Mouse (Mus musculus) adrenal gland, postnatal 14 days (tissue): ENCODE measurements around the gene Asxl1. TPM values are rescaled to one million over a fixed set of nuclear protein-coding genes. Genes with fewer than 3 reads are reported as not detected.

ENCODE experiments used
- DNase-seq: peaks from one replicate; pipeline ENCODE4 v3.0.0; 2021; ENCODE audit warnings: mixed read lengths
- long read RNA-seq, 2 experiments: library from polyadenylated mRNA; stranded (forward); transcript quantifications; one replicate each; pipeline ENCODE4 v2.0.0; 2021
- total RNA-seq: library from RNA; stranded (reverse); gene quantifications from 2 replicates; pipeline ENCODE4 v1.2.3, GENCODE M21; 2021

Asxl1 gene
- 24.8 and 29.8 TPM in 2 replicates for total RNA-seq
- long read RNA-seq, experiment 1, full-length matches to known transcripts: 6 of 15 reads
- long read RNA-seq, experiment 1, partial matches to known transcripts: 3 of 15 reads
- long read RNA-seq, experiment 1, other reads (novel, unspliced or antisense): 6 of 15 reads
- long read RNA-seq, experiment 2, full-length matches to known transcripts: 1 of 2 reads
- long read RNA-seq, experiment 2, partial matches to known transcripts: 0 of 2 reads
- long read RNA-seq, experiment 2, other reads (novel, unspliced or antisense): 1 of 2 reads

DNA sequence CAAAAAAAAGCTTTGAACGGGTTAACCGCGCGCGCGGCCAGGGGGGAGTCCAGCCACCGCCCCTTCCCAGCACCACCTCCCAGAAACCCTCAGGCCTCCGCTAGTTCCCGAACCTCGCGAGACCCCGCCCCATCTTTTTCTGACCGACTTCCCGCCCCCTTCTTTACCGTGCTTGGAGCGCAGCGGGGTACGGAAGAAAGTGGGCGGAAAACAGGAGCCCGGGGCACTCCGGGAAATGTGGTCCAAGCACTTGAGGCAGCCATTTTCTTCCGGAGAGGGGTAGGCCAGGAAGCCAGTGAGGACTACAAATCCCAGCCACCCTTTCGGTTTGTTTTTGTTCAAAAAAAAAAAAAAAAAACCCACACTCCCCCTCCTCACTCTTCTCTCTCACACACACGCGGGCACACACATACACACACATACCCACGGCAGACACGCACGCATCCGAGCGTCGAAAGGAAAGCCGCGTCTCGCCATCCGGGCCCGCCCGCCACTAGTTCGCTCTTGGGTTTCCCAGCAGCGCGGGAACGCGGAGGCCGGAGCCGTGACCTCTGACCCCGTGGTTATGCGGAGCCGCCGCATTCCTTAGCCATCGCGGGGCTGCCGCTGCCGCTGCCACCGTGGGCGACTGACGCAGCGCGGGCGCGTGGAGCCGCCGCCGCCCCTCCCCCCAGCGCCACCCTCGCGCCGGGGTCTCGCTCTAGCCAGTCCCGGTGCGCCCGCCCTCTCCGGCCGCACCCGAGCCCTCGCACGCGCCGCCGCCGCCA lies at the start of gene Asxl1:
Gene Asxl1 (plus strand): TSS at position 376 of the 767 bp plus-strand sequence.
- peak; percentile 98 for DNase-seq

GRCm38 (mm10) chr2:153297771-153298170 lies 47.9 kb upstream of the Asxl1 start:
- DNase-seq: no peak

GRCm38 (mm10) chr2:153298460-153298859 lies 47.2 kb upstream of the Asxl1 start:
- DNase-seq: no peak

DNA sequence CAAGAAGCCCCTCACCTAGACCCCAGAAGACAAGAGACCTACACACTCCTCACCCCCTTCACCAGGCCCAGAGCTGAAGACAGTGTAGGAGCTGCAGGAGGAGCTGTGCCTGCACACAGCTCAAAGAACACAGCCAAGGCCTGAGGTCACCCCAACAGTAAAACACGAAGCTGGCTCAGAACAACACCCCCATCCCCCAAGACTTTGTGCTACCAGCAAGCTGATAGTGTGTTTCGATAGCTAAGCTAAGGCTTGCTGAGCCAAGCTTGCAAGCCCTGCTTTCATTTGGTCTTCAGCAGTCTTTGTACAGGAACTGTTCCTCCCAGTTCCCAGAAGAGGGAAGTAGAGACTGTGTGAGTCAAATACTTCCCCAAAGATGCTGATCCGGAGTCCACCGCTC lies 46.8 kb upstream of the Asxl1 start:
- peak; percentile 42 for DNase-seq

DNA sequence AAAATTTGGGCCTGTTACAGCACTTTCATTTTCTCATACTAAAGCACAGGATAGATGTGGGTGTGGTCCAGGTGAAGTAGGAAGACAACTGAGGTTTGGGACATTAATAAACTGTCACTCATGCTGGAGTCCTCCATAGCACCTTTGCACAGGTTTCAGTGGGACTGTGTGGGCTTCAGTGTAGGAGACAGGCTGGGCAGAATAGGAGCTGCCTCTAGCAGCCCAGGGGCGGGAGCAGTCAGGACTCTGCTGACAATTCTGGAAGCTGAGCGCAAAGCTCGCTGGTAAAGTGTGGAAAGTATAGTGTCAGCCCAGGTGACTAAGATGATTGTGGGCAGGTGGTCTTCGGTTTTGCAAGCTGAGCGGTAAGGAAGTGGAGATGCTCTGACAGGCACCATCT lies 44.5 kb upstream of the Asxl1 start:
- no peak for DNase-seq

DNA sequence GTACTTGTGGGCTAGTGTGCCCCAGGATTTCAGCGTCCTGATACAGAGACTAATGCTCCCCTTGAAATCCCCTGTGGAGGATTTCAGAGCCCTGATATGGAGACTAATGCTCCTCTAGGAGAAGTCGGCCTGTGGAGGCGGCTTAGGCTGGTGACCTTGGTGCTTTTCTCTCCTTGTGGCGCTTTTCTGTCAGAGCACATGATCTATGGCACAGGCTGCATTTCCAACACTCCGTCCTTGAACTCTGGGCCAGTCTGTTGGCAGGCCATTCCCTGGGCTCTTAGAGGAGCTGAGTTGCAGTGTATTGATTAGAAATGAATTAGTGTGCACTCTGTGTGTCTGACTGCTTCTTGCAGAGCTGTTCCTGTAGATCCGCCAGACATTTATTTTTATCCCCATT lies 40.4 kb upstream of the Asxl1 start:
- peak; percentile 87 for DNase-seq

DNA sequence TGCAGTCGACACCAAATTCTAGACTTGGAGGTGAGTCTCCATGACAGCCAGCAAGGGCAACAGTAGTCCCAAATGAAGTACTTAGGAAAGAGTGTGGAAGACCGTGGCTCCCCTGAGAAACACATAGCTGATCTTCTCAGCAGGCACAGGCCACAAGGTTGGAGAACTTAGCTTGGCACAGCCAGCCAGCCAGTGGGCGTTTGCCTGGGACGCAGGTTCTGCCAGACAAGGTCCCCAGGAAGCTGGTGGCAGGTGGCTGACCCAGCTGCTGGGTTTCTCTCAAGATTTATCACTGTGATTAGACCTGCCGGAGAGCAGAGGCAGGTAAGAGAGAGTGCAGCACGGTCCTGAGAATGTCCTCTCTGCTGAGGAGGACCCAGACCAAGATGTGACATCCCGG lies 37.0 kb upstream of the Asxl1 start:
- DNase-seq: peak; percentile 14

- no peak for DNase-seq
These were observed 36.5 kb upstream of the Asxl1 start for GRCm38 (mm10) chr2:153309106-153309505.

DNA sequence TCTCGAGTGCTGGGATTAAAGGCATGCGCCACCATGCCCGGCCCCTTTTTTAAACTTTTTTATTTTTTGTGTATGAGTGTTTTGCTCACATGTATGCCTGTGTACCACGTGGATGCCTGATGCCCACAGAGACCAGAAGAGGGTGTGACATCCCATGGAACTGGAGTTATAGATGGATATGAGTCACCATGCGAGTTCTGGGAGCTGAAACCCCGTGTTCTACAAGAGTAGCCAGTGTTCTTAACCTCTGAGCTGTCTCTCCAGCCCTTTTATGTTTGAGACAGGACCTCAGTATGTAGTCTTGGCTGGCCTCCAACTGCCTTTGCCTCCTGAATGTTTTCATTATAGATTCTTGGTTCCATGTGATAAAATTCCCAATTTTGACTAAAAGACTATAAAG lies 35.4 kb upstream of the Asxl1 start:
- peak; percentile 16 for DNase-seq

DNA sequence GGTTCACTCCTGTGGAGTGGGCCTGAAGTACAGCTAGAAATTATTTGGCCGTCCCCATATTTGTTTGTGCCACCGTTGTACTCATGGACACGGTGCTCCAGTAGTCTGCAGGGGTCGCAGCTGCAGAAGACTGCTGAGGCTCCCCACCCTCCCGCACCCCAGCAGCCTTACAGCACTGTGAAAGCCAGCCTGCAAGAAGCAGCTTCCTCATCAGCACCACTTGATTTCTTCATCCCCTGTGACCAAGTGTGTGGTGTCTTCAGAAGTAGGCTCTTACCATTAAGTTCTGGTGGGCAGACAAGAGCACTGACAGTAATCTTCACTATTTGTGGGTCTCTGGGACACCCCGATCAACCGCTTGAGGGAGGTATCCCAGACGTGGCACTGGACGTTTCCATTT lies 32.7 kb upstream of the Asxl1 start:
- no peak for DNase-seq

- DNase-seq: no peak
These were observed 27.2 kb upstream of the Asxl1 start for GRCm38 (mm10) chr2:153318408-153318807.

- no peak for DNase-seq
These were observed 26.5 kb upstream of the Asxl1 start for GRCm38 (mm10) chr2:153319036-153319643.

GRCm38 (mm10) chr2:153325706-153326376 lies 19.8 kb upstream of the Asxl1 start:
- no peak for DNase-seq

- DNase-seq: no peak
These were observed 13.4 kb upstream of the Asxl1 start for GRCm38 (mm10) chr2:153332271-153332670.

DNA sequence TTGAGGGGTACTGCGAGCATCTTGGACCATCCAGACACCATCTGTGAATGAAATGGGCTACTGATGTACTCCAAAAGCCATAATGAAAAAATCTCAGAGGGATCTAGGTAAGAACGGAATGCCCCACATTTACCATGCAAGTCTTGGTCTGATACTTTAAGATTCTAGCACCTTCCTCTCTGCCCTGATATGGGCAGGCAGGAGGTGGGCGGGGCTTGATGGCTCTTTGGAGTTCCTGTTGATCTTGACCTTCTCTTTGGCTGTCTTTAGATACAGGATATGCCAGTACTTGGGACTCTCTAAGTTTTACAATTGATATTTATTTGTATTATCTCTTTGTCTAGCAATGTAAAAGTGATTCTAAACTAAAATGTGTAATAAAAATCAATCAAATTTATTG lies 12.6 kb upstream of the Asxl1 start:
- DNase-seq: peak; percentile 55

GRCm38 (mm10) chr2:153333822-153334232 lies 11.8 kb upstream of the Asxl1 start:
- no peak for DNase-seq

DNA sequence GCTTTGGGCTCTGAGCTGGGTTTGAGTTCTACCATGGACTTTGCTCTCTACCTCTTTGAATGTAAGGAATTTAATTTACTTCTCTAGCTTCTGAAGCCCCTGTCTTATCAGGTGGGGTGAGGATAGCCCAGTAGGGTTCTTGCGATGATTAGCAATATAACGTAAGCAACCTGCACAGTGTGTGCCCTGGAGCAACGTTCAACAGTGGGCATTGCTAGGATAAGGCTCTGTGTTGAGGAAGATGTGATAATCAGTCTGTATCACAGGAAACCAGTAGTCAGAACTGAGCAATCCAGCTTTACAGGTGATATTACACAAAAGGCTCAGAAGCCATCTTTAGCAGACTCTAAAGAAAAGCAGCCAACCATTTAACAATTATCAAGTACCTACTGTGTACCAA lies 11.3 kb upstream of the Asxl1 start:
- DNase-seq: no peak

GRCm38 (mm10) chr2:153336117-153336516 lies 9.5 kb upstream of the Asxl1 start:
- DNase-seq: no peak

DNA sequence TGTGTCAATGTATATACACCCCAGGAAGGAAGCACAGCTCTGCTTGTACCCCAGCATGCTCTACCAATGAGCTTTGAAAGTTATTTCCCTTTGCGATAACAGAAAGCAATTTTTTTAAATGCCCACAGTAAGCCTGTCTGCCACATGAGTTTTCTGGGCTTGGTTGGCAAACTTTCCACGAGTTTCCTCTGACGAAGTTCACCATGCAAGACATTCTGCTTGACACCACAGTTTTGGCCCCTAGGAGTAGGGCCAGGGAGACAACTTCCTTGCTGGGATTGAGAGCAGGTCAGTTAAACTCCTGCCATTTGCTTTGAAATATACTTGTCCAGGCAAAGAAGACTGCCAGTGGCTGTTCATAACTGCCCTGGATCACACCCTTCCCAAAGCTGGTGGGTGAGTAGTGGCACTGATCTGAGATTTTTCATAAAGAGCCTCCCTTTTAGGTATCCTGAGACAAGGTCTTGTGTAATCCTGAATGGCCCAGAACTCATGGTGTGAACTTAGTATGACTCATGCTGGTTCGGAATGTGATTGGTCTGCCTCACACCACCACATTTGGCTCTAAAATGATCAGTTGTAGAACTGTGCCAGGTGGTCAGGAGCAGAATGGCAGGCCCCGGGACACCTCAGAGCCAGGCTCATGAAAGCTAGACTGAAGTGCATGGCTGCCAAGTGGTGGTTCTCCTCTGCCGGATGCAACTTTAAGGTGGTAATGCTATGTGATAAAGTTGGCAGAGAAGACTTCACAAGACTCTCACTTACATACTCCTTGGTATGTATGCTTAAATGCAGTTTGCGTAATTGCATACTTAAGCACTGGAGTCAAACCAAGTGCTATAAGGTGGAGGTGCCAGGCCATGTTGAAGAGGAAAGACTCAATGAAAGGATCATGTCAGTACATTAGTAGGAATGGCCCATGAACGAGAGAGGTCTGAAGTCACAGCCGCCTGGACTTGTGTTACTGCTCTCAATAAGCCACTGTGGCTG lies 7.0 kb upstream of the Asxl1 start:
- no peak for DNase-seq

GRCm38 (mm10) chr2:153342166-153342565 lies 3.5 kb upstream of the Asxl1 start:
- DNase-seq: no peak

- peak; percentile 52 for DNase-seq
These were observed 3.0 kb upstream of the Asxl1 start for GRCm38 (mm10) chr2:153342602-153343001.

GRCm38 (mm10) chr2:153343191-153343590 lies 2.4 kb upstream of the Asxl1 start:
- no peak for DNase-seq
